Mouse (Mus musculus): ENCODE results near the gene Eif3m.
"Not testable (repeated sequence)": the region's sequence is repeated elsewhere in the genome, so short reads cannot be mapped to it uniquely, and the experiment has no call there.

The Eif3m gene

DNA sequence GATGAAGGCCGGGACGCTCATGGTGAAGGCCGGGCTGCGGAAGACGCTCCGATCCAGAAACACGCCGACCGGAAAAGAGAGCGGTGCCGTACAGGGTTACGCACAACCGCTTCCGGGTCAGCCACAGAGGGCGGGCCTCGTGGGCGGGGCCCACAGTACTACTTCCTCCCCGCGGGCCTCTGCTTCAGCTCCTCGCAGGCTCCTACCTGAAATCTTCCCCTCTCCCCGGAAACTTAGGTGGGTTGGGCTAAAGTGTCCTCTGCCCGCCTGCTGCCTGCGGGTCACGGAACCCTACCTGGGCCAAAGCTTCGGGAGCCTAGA, at the start of gene Eif3m:
Eif3m (minus strand) TSS at position 114 of the 321 bp plus-strand sequence.
- peak; percentile 93 for DNase-seq

DNA sequence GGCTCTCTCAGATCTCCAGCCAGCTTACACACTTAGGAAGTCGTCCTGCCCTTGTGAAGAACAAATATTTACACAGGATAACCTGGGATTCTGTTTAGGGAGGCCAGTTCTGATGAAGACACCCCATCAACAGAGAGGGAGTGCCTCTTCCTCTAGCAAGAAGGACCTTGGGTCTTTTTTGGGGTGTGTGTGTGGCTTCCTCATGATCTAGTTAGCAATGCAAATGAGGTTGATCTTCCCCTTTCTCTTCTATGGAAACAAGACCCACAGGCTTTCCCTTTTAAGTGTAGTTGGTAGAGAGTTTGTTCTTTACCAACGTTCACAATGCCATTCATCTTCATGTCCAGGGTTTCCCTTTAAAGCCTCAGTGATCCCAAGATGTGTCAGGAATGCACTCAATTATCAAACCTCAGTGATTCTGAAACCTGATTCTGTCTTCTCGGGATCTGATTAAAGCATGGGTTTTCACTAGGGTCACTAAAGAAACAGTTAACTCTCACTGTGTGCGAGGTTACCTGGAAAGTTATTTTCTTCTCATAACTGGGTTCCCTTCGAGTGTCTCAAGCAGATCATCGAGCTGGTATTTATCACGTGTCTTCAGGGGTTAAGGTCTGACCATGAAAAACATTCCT, 46.0 kb upstream of the Eif3m start:
- DNase-seq = no peak

DNA sequence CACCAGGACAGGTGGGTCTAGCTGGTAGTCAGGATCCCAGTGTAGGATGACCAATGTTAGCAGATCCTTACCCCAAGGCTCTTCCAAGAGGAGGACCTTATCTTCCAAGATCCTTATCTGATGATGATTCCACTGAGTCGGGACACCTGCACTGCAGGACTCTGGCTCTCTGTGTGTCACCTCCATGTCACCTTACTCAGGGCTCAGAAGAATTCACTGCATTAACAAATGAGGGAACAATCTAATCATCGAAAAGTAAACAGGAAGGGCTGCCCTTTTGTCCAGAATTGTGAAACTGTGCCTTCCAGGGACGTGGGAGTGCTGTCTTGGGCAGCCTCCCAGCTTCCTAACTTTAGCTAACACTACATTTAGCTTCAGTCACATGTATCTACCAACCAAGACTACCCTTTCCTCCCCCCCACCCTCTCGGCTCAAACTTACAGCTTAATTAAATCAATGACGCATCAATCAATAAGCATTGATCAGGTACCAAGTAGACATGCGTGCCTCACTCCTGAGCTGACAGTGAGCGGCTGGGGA, 41.8 kb upstream of the Eif3m start:
- no peak for DNase-seq

DNA sequence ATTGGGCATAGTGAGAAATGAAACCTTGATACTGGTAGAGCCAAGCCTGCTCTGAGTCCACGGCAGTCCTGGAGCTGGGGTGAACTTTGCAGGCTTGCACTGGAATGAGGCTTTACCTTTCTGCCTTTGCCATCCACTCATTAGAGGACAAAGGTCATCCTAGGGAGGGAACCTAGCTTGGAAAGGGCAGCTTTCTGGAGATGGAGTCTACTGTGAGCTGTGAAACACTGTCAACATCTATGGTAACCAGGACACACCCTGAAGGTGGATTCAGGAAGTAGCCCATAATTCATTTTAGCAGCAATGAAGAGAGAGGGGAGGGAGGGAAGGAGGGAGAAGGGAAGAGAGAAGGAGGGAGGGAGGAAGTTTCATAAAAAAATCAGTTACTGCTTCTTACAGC, 38.6 kb upstream of the Eif3m start:
- DNase-seq = no peak

DNA sequence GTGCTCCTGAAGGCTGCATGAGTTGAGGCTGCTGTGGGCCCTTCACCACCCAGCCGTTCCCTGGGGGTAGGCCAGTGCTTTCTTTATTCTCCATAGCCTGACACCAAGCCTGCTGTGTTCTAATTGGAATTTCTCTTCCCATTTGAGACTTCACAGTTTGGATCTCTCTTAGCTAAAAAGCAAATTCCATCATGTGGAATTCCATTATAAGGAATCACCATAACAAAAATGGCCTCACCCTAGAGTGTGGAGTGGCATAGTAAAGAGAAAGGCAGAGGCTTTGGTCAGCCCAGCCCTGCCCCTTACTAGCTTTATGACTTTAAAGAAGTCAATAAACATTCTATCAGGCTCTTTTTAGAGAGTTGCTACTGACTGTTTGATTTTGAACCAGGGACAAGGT, 31.4 kb upstream of the Eif3m start:
- DNase-seq = no peak

DNA sequence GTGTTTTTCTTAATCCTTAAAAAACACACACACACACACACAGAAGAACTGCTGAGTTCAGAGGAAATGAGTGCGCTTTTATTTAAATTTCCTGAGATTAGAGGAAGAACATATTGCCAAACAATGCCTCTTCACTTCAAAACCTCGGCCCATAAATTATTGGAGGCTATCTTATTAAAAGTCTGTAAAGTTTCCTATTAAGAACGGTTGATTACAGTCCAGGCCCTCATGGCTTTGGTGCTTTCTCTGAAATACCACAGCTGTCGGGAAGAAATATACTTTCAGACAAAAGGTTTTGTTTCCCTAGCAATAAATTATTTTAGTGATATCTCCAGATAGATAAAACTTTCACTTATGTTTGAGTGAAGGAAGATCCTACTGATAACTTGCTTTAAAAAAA, 26.3 kb upstream of the Eif3m start:
- no peak for DNase-seq

DNA sequence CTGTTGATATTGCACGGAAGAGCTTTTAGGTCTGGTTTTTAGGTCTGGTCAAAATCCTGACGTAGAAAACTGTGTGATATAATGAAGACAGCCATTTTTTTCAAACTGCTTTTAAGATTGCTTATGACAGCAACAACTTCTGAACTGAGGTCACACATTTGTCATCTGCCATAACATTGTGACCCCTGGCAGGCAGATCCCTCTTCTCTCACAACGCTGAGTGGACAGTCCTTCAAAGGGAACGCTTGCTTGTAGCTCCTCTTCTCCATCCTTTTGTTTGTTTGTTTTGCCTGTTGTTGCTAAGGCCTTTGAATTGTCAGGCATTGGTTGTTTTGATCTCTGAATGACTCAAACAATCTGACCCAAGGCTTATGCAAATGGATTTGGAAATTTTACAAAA, 24.0 kb upstream of the Eif3m start:
- no peak for DNase-seq

DNA sequence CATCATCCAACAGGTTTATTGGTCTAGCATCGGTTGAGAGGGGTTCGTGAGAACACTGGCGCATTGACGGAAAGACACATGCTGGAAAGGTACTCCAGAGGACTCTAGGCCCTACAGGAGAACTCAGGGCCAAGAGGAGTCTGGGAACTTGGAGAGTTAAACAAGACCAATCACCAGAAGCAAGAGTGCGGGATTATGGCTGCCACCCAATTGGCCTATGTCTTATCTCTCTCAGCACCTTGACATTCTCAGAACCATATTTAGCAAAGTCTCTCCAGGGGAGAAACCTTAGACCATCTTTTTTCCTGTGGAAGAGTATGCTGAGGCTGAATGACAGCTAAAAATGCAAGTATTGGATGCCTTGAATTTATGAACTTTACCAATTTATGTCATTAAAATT, 22.0 kb upstream of the Eif3m start:
- DNase-seq = no peak

DNA sequence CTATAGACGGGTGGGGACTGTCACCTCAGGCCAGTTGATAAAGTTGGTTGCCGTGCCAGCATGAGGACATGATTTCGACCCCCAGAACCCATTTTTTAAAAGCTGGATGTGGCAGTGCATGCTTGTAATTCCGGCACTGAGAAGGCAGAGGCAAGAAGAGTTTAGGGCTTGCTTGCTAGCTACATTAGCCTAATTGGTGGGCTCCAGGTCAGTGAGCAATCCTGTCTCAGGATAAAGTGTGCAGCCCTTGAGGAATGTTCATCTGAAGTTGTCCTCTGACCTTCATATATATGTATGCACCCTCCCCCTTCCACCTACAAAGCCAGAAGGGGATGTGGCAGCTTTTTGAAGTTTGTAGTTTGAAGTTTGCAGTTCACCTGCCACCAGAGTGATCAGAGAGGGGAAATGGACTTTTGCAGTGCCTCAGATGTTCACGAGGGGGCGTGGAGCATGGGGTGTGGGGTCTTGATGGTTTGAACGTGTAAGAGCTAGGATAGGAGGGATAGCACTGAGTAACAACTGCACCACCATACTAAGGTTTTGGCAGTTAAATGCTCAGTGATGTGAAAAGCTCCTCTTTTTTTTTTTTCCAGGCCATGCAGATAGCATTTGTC, 21.2 kb upstream of the Eif3m start:
- no peak for DNase-seq

DNA sequence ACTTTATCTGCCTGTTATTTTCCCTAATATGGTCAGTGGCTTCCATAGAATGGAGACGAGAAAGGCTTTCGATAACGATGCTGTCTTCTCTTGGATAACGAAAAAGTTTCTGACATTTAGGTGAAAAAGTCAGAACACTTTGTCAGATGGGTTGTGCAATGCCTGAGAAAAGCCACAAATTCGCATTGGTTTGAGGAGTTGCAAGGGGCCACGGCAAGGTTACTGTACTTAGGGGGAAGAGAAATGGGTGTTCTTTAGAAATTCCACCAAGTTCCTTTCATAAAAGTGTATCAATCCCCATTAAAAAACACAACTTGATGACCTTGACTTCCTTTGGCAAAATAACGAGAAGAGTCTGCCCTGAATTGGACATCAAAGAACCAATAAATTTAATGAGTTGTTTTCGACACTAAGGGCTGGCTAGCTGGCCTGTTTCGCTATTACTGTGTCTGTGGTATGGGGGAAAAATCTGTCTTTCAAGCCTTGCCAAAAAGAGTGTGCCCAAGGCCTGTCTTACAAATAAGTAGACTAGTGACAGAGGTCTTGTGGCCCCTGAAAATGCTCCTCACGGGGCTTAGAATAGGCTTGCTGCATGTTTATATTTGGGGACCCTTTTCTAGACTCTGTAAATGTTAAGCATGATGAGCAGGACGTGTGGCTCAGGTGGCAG, 19.7 kb upstream of the Eif3m start:
- DNase-seq = no peak

DNA sequence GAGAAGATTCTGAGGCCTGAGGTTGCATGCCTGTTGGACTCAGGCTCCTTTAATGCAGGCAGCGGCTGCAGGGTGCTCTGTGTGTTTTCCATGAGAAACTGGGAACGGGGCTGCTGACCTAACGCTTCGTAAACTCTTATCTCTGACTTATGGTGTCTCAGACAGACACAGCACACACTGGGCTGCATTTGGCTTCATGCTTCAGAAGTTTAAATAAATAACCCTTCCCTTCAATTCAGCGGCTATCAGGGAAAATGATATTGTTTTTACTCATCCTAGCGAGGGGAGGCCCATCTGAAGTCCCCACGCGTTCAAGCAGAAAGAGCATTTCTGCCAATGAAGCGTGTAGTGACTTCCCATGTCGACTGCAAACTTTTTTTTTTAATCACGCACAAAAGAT, 19.1 kb upstream of the Eif3m start:
- DNase-seq = no peak

DNA sequence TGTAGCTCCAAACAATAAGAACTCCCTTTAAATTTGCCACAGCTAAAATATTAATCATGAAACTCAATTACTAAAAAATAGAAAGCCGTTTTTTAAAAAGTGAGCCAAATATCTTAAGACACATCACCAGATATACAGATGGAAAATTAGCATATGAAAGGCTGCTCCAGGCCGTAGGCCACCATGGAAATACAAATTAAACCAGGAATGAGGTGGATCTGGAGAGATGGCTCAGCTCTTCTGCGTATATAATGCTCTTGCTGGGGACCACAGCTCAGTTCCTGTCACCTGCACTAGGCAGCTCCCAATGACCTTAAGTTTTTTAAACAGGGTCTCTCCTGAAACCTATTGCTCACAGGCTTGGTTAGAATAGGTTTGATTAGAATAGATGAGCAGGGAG, 17.2 kb upstream of the Eif3m start:
- DNase-seq = no peak

DNA sequence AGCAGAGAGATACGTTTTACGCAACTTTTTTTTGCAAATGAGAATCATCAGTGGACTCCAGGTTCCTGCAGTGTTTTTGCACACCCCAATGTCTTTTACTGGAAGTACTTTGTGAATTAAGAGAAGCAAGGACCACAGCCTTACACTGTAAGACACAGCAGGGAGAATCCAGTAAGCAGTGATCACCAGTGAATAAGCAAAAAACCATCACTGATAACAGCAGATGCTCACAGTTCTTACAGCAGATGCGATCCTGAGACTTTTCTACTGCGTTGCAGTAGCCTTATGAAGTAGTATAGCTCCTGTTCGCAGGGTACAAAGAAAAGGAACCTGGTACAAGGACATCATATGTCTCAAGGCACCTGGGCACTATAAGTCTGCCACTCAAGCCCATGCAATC, 13.6 kb upstream of the Eif3m start:
- no peak for DNase-seq

DNA sequence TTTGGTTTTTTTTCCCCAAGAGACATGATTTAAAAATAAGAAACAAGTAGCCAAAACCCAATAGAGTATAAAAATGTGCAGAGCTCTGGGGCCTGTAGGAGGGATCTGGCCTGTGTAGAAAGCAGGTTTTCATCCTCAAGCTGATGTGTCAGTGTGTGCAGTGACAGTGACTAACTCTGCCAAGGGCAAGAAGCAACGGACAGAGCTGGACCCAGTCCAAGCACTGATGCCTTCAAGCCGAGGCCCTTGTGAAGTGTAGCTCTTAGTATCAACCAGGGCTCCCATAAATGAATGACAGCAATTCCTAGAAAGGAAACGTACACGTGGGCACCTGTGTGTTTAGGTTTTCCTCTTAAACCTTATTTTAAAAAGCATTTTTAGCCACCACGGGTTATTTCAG, 11.9 kb upstream of the Eif3m start:
- no peak for DNase-seq

DNA sequence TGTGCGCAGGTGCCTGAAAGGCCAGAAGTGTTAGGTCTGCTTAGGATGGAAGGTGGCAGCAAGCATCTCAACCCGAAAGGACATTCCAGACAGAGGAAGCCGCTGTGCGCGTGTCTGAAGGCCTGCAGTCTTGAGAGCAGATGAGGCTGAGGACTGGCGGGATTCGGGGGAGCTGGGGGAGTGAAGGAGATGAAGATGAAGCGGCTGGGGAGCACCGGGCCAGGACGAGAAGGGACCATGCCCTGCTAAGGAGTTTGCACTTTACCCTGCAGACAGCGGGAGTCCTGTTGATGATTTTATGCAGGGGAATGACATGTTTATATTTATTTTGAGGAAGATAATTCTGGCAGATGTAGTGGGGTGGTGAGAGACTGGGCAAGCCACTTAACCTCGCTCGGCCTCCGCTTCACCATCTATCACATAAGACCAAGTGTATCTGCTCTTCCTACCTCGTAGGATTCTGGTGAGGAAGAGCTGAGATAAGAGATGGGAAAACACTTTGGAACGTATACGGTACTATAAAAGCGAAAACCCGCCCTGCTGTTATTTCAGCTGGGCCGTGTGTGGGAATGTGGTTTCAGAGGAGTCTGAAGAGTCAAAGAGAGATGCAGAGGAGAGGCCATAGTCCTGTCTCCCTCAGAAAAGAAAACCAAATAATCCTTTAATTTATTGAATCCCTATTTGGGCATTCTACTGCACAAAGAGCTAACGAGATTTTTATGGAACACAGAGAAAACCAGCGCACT, 10.2 kb upstream of the Eif3m start:
- no peak for DNase-seq

DNA sequence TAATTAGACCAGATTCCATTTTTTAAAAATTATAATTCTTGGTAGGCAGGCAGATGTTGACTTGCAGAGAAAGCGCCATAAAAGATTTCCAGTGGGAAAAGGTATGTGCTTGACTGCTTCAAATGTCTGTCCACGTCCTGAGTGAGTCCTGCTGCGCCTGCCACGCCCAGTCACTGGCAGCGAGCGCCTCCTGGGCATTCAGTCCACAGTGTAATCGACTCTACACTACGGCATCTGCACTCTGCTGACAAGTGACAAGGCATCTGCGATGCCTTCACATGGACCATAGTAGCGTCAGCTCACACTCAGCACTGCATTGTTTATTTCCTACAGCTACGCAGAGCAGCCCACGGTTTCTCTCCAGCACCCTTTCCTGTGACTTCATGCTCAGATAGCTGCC, 8.7 kb upstream of the Eif3m start:
- DNase-seq = not testable (repeated sequence)

DNA sequence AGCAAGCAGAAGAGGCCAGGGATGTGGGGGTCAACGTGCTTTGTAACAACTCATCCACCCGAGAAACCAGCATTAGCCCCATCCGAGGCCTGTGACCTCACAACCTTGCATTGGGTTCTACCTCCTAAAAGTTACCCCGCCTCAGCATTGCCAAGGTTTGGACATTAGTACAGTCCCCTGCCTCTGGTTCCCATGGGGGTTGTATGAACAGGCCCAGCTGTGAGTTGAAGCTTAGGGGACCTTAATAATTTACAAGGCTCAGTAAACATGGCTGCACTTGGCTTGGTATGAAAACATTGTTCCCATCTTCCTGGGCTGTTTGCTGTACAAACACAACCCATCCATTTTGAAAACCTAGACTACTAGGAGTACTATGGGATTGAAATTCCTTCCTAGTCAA, 6.9 kb upstream of the Eif3m start:
- no peak for DNase-seq

DNA sequence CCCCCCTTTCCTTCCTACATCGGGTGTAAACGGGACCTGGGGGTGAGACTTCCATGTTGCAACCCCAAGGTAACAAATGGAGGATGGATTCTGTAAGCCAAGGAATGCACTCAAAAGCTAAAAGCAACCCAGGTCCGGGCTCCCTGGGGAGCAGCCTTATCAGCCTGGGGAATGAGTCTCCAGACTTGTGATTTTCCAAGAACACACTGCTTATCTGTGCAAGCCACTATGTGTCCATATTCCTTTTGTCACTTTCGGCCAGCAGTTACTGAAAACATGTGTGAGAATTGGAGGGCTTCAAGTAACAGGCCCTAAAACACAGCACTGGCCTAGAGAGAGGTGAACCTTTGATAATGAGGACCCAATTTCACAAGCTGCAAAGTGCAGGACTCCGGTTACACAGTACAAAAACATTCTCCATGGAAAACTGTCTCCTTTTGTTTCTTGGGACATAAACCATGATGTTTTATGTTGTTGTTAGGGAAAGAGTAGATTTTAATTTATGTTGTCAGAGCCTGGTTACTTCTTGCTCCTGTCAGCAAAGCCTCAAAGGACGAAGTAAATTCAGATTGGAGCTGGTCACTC, 6.2 kb upstream of the Eif3m start:
- DNase-seq = no peak

DNA sequence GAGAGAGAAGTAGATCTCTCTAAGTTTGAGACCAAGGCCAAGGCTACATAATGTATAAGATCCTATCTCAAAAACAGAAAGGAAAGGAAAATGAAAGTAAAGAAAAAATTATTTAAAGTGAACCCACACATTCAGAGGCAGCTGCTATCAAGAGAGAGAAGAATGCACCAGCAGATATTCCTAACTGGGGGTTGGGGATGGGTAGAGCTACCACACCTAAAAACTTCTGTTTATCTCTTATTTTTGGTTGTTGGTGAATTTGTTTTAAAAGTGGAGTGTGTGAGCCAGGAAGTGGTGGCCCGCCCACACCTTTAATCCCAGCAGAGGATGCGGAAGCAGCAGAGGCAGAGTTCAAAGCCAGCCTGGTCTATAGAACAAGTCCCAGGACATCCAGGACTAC, 5.0 kb upstream of the Eif3m start:
- DNase-seq = no peak

DNA sequence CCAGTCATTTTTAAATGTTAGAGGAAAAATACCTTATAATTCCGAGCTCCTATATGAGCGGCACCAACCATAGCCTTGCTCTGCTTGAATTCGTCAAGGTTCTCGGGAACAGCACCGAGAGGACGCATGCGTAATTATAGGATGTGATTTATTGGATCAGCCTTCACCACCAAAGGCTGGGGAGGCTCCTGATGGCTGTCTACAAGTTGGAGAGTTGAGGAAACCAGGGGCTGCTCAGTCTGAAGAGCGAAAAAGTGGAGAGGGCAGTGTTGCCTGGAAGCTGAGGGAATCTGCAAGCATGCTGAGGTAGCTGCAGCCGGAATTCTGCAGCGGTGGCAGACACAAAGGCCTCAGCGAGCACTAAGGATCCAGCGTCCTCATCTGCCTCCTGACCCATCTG, 4.4 kb upstream of the Eif3m start:
- no peak for DNase-seq

DNA sequence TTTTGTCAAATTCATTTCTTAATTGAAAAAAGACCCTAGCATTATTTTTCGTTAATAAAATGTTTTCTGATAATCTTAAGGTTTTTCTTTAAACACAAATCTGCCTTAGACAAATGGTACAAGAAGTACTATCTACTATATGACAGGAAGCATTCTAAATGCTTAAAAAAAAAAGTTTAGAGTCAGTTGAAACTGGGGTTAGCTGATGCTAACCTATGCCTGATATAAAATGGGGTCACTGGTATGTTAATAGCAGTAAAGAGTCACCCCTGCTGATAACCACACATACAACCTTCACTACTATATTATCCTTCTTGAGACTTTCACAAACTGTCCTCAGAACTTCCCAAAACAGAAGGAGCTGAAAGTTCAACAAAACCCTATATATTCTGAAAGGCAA, 2.6 kb upstream of the Eif3m start:
- DNase-seq = no peak

DNA sequence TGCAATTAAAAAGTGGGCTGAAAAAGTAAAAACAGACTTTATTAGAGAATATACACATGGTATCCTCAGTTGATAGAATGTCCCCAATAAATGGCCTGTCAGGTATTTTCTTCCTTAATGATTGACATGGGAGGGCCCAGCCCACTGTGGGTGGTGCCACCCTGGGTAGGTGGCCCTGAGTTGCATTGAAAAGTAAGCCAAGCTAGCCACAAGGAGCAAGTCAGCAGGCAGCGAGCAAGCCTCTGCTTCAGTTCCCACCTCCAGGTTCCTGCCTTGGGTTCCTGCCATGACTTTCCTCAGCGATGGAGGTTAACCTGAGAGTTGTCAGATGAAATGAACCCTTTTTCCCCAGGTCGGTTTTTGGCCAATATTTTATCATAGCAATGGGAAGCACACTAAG, 922 bp upstream of the Eif3m start:
- DNase-seq = no peak

DNA sequence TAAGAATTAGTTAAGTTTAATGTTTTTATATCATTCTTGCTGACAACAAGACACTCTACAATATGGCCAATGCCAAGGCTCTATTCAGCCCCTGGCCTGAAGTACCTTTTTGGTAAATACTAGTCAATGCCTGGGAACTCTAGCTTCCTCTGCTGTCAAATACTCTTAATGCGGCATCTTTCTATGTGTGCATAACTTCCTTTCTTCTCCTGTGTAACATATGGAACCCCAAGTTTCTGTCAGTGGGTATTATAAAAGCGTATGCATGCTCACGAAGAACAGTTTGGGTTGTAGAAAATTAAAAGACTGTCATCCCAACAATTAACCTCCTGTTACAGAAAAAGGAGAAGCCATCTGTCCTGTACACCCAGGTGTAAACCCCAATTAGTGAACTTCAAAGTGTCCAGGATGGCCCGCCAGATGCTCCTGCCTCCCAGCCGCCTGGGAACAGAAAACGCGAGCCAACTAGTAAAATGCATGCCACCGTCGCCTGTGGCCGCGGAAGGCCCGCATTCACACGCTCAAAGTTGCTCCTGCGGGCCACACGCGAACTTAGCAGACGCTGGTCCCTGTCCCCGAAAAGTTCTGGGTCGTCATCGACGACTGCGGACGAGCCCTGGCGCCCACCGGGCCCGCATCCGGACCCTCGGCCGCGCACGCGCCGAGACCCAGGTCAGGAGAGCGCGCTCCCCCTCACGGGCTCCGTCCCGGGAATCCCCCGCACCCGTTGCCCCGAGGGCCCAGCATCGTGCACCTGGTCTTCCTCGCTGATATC, 501 bp downstream of the Eif3m start:
- no peak for DNase-seq
